Mouse (Mus musculus) stomach, postnatal 0 days (tissue): ENCODE data around the gene Btg1.

Experiments
- CTCF ChIP-seq: IDR thresholded peaks from 2 replicates; pipeline ENCODE4 v1.5.1; 2016; ENCODE audit warnings: antibody characterized with exemption, low read depth, mild to moderate bottlenecking, moderate library complexity
- EP300 ChIP-seq: optimal IDR thresholded peaks from 2 replicates; pipeline ENCODE3; 2016; ENCODE audit warnings: antibody characterized with exemption

GRCm38 (mm10) chr10:96575338-96575737 is 41.5 kb upstream of the Btg1 start:
- TF ChIP-seq CTCF (no peak), EP300 (no peak)
